Mouse (Mus musculus): ENCODE results near the gene Lta.

- TF ChIP-seq CTCF (IDR thresholded peaks at IDR 0.05; ENCODE audit: low read depth) (no peak), EP300 (IDR thresholded peaks at IDR 0.05; ENCODE audit: low read depth) (no peak)
These were observed 46.8 kb upstream of the Lta start for GRCm38 (mm10) chr17:35251981-35252380.
